Mouse (Mus musculus) MEL (cell line): ENCODE measurements at regions not wholly inside any gene's neighbourhood (a gene's known extent, or its start where the extent isn't known, plus 50 kb on each side); places are given as distances from the start of the nearest gene placed in this dataset.

Experiments used
- DNase-seq: peaks from one replicate; pipeline ENCODE4 v3.0.0; 2011; ENCODE audit warnings: low read depth, low spot score
- H3K27ac ChIP-seq: 2 replicates; pipeline ENCODE4 v1.5.1; 2012; ENCODE audit warnings: low read depth, mild to moderate bottlenecking, control low read depth, low read length, moderate library complexity; ENCODE audit not compliant: control insufficient read depth
- H3K27me3 ChIP-seq, 2 experiments: fragments of 150-350 bp in 1 of 2; sonication (generic) in 1 of 2; 2 replicates each; pipeline ENCODE4 v1.6.1; 2012; ENCODE audit warnings: low read length in 2 of 2, mild to moderate bottlenecking in 2 of 2, improper control_type of control experiment in 1 of 2, moderate library complexity in 1 of 2; ENCODE audit not compliant: insufficient read depth in 2 of 2, control insufficient read depth in 1 of 2
- H3K36me3 ChIP-seq, 2 experiments: 2 replicates each; pipeline ENCODE4 v1.6.1; 2012 to 2014; ENCODE audit warnings: low read length in 2 of 2, improper control_type of control experiment in 1 of 2, inconsistent platforms in 1 of 2, mild to moderate bottlenecking in 1 of 2; ENCODE audit not compliant: insufficient read depth in 2 of 2, control insufficient read depth in 1 of 2
- H3K4me1 ChIP-seq, 2 experiments: fragments of 150-350 bp in 1 of 2; sonication (generic) in 1 of 2; 2 replicates each; pipeline ENCODE4 v1.6.1; 2012; ENCODE audit warnings: low read length in 2 of 2, improper control_type of control experiment in 1 of 2, mild to moderate bottlenecking in 1 of 2; ENCODE audit not compliant: insufficient read depth in 2 of 2, control insufficient read depth in 1 of 2
- H3K4me3 ChIP-seq, 2 experiments: fragments of 150-350 bp in 1 of 2; sonication (generic) in 1 of 2; 2 replicates each; pipeline ENCODE4 v1.5.1; 2012; ENCODE audit warnings: low read depth in 2 of 2, low read length in 2 of 2, mild to moderate bottlenecking in 2 of 2, moderate library complexity in 2 of 2, control low read depth in 1 of 2, improper control_type of control experiment in 1 of 2; ENCODE audit not compliant: control insufficient read depth in 1 of 2, insufficient read depth in 1 of 2
- H3K79me2 ChIP-seq: 2 replicates; pipeline ENCODE4 v1.6.1; 2012; ENCODE audit warnings: mild to moderate bottlenecking, low read length, moderate library complexity; ENCODE audit not compliant: control insufficient read depth, poor library complexity, insufficient read depth
- H3K9ac ChIP-seq: 2 replicates; pipeline ENCODE4 v1.6.1; 2012; ENCODE audit warnings: low read depth, mild to moderate bottlenecking, control low read depth, low read length, moderate library complexity; ENCODE audit not compliant: control insufficient read depth, poor library complexity, severe bottlenecking
- H3K9me3 ChIP-seq: fragments of 150-350 bp; sonication (generic); replicated peaks from 2 replicates; pipeline ENCODE4 v1.6.1; 2012; ENCODE audit warnings: mild to moderate bottlenecking, low read length, improper control_type of control experiment, moderate library complexity; ENCODE audit not compliant: insufficient read depth
- BHLHE40 ChIP-seq: IDR thresholded peaks from 2 replicates; pipeline ENCODE4 v1.6.1; 2012; ENCODE audit warnings: low read depth, mild to moderate bottlenecking, inconsistent platforms, low read length, improper control_type of control experiment, borderline replicate concordance
- CTCF ChIP-seq, 3 experiments: IDR thresholded peaks in 2 of 3; conservative IDR thresholded peaks in 1 of 3; 2 replicates each; pipeline ENCODE4 v1.5.1; 2011 to 2012; ENCODE audit warnings: low read length in 3 of 3, low read depth in 2 of 3, mild to moderate bottlenecking in 2 of 3, improper control_type of control experiment in 1 of 3, inconsistent platforms in 1 of 3, mixed read lengths in 1 of 3, moderate library complexity in 1 of 3; ENCODE audit not compliant: control insufficient read depth in 1 of 3, insufficient read depth in 1 of 3, poor library complexity in 1 of 3, severe bottlenecking in 1 of 3
- E2F4 ChIP-seq: IDR thresholded peaks from 2 replicates; pipeline ENCODE4 v1.6.1; 2011; ENCODE audit warnings: low read depth, low read length, improper control_type of control experiment, borderline replicate concordance
- ELF1 ChIP-seq: IDR thresholded peaks from 2 replicates; pipeline ENCODE4 v1.6.1; 2014; ENCODE audit warnings: low read depth, mild to moderate bottlenecking, inconsistent platforms, low read length, improper control_type of control experiment, moderate library complexity
- GATA1 ChIP-seq: IDR thresholded peaks from 2 replicates; pipeline ENCODE4 v1.6.1; 2011; ENCODE audit warnings: low read depth, low read length, improper control_type of control experiment
- HCFC1 ChIP-seq: IDR thresholded peaks from 2 replicates; pipeline ENCODE4 v1.6.1; 2012; ENCODE audit warnings: low read depth, mild to moderate bottlenecking, inconsistent platforms, low read length, improper control_type of control experiment, moderate library complexity
- JUND ChIP-seq: IDR thresholded peaks from 2 replicates; pipeline ENCODE4 v1.6.1; 2011; ENCODE audit warnings: low read depth, mild to moderate bottlenecking, improper control_type of control experiment, low read length
- KAT2A ChIP-seq: conservative IDR thresholded peaks from 2 replicates; pipeline ENCODE4 v1.6.1; 2012; ENCODE audit warnings: low read depth, low read length, improper control_type of control experiment, inconsistent platforms
- MAFK ChIP-seq: IDR thresholded peaks from 2 replicates; pipeline ENCODE4 v1.6.1; 2011; ENCODE audit warnings: low read depth, mild to moderate bottlenecking, low read length, improper control_type of control experiment, borderline replicate concordance
- MAX ChIP-seq: IDR thresholded peaks from 2 replicates; pipeline ENCODE4 v1.6.1; 2011; ENCODE audit warnings: low read length, improper control_type of control experiment
- MAZ ChIP-seq: IDR thresholded peaks from 2 replicates; pipeline ENCODE4 v1.6.1; 2012; ENCODE audit warnings: low read depth, mild to moderate bottlenecking, inconsistent platforms, low read length, improper control_type of control experiment
- MEF2A ChIP-seq: IDR thresholded peaks from 2 replicates; pipeline ENCODE4 v1.6.1; 2014; ENCODE audit warnings: low read depth, mild to moderate bottlenecking, inconsistent platforms, low read length, improper control_type of control experiment; ENCODE audit not compliant: poor library complexity, insufficient replicate concordance, severe bottlenecking; ENCODE audit errors: extremely low read depth
- MYB ChIP-seq: IDR thresholded peaks from 2 replicates; pipeline ENCODE4 v1.6.1; 2011; ENCODE audit warnings: mild to moderate bottlenecking, low read depth, low read length, improper control_type of control experiment
- MYC ChIP-seq: IDR thresholded peaks from 2 replicates; pipeline ENCODE4 v1.6.1; 2011; ENCODE audit warnings: low read depth, mild to moderate bottlenecking, low read length, improper control_type of control experiment, moderate library complexity
- NELFE ChIP-seq: IDR thresholded peaks from 2 replicates; pipeline ENCODE4 v1.6.1; 2011; ENCODE audit warnings: low read depth, low read length, improper control_type of control experiment
- POLR2A ChIP-seq, 2 experiments: IDR thresholded peaks; 2 replicates each; pipeline ENCODE4 v1.6.1; 2011 to 2012; ENCODE audit warnings: low read length in 2 of 2, mild to moderate bottlenecking in 2 of 2, control low read depth in 1 of 2, improper control_type of control experiment in 1 of 2, low read depth in 1 of 2, moderate library complexity in 1 of 2; ENCODE audit not compliant: control insufficient read depth in 1 of 2, insufficient read depth in 1 of 2, poor library complexity in 1 of 2
- POLR2AphosphoS2 ChIP-seq: IDR thresholded peaks from 2 replicates; pipeline ENCODE4 v1.6.1; 2011; ENCODE audit warnings: low read length, improper control_type of control experiment
- POLR2AphosphoS5 ChIP-seq: IDR thresholded peaks from 2 replicates; pipeline ENCODE4 v1.6.1; 2012; ENCODE audit warnings: low read depth, borderline replicate concordance, mild to moderate bottlenecking, inconsistent platforms, low read length, moderate library complexity, mixed read lengths
- RAD21 ChIP-seq: IDR thresholded peaks from 2 replicates; pipeline ENCODE4 v1.6.1; 2011; ENCODE audit warnings: mild to moderate bottlenecking, low read depth, low read length, improper control_type of control experiment
- SMC3 ChIP-seq: IDR thresholded peaks from 2 replicates; pipeline ENCODE4 v1.6.1; 2011; ENCODE audit warnings: low read depth, low read length, improper control_type of control experiment
- TBP ChIP-seq: IDR thresholded peaks from 2 replicates; pipeline ENCODE4 v1.8.0; 2011; ENCODE audit warnings: low read depth, low read length, improper control_type of control experiment
- TCF12 ChIP-seq: IDR thresholded peaks from 2 replicates; pipeline ENCODE4 v1.6.1; 2014; ENCODE audit warnings: low read depth, mild to moderate bottlenecking, inconsistent platforms, low read length, improper control_type of control experiment, moderate library complexity
- USF1 ChIP-seq: IDR thresholded peaks from 2 replicates; pipeline ENCODE4 v1.6.1; 2014; ENCODE audit warnings: low read depth, mild to moderate bottlenecking, inconsistent platforms, low read length, improper control_type of control experiment, moderate library complexity
- USF2 ChIP-seq, 2 experiments: IDR thresholded peaks; 2 replicates each; pipeline ENCODE4 v1.6.1; 2011 to 2012; ENCODE audit warnings: improper control_type of control experiment in 2 of 2, low read length in 2 of 2, borderline replicate concordance in 1 of 2, inconsistent platforms in 1 of 2, low read depth in 1 of 2, mild to moderate bottlenecking in 1 of 2; ENCODE audit not compliant: insufficient read depth in 1 of 2
- ZC3H11A ChIP-seq: IDR thresholded peaks from 2 replicates; pipeline ENCODE4 v1.6.1; 2012; ENCODE audit warnings: low read depth, mild to moderate bottlenecking, inconsistent platforms, low read length, improper control_type of control experiment
- ZKSCAN1 ChIP-seq: IDR thresholded peaks from 2 replicates; pipeline ENCODE4 v1.6.1; 2012; ENCODE audit warnings: low read depth, mild to moderate bottlenecking, inconsistent platforms, low read length, improper control_type of control experiment, moderate library complexity
- ZMIZ1 ChIP-seq: IDR thresholded peaks from 2 replicates; pipeline ENCODE4 v1.6.1; 2012; ENCODE audit warnings: low read depth, mild to moderate bottlenecking, inconsistent platforms, low read length, improper control_type of control experiment, moderate library complexity
- ZNF384 ChIP-seq: IDR thresholded peaks from 2 replicates; pipeline ENCODE4 v1.6.1; 2012; ENCODE audit warnings: low read depth, mild to moderate bottlenecking, inconsistent platforms, low read length, improper control_type of control experiment

DNA sequence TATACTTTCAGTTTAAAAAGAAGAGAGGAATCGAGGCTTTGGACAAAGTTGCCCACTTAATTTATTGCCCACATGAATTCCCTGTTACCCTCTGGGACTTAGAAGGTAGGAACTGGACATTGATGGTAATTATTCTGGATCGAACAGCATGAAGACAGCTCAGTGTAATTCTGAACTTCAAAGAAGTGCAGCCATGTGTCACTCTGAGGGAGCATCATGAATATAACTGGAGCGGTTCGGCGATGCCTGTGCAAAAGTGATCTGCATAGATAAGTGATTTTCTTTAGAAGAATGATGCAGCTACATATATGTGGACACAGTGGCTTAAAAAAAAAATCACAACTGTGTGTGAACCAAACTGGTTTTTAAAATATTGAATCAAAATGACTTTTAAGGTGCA is 449.5 kb downstream of the Rapgef2 start:
- H3K9me3 ChIP-seq: no peaks in the 10 kb centered on the region
- no peak overlapping the region for H3K4me3 ChIP-seq
- H3K36me3 ChIP-seq: no peaks in the 10 kb centered on the region
- H3K4me1 ChIP-seq: no peaks in the 10 kb centered on the region
- H3K79me2 ChIP-seq: no peaks in the 10 kb centered on the region
- no peak overlapping the region for H3K27ac ChIP-seq
- no peaks in the 10 kb centered on the region for H3K27me3 ChIP-seq
- no peak overlapping the region for H3K9ac ChIP-seq
- TF ChIP-seq MAFK: no peak
- TF ChIP-seq NELFE: no peak
- no peak for TF ChIP-seq ZNF384
- TF ChIP-seq JUND: no peak
- TF ChIP-seq TBP: no peak
- no peak for TF ChIP-seq USF2 (IDR thresholded peaks at IDR 0.05; ENCODE audit: borderline replicate concordance in 1 of 2, insufficient read depth in 1 of 2, low read depth in 1 of 2, low read length in 2 of 2)
- no peak for TF ChIP-seq CTCF (IDR thresholded peaks at IDR 0.05 in 2 of 3, conservative IDR thresholded peaks at IDR 0.05 in 1 of 3; ENCODE audit: control insufficient read depth in 1 of 3, insufficient read depth in 1 of 3, low read depth in 2 of 3, low read length in 3 of 3, poor library complexity in 1 of 3, severe bottlenecking in 1 of 3)
- no peak for TF ChIP-seq MAX
- no peak for TF ChIP-seq SMC3
- TF ChIP-seq E2F4: no peak
- no peak for TF ChIP-seq RAD21
- TF ChIP-seq ZKSCAN1: no peak
- TF ChIP-seq GATA1: no peak
- no peak for TF ChIP-seq BHLHE40
- no peak for TF ChIP-seq POLR2AphosphoS2
- TF ChIP-seq TCF12: no peak
- no peak for TF ChIP-seq MEF2A
- DNase-seq: no peak

GRCm38 (mm10) chr3:78825505-78825904 is 460.8 kb downstream of the Rapgef2 start:
- H3K9ac ChIP-seq: no peak overlapping the region
- no peaks in the 10 kb centered on the region for H3K79me2 ChIP-seq
- H3K36me3 ChIP-seq: no peaks in the 10 kb centered on the region
- H3K9me3 ChIP-seq: no peaks in the 10 kb centered on the region
- no peaks in the 10 kb centered on the region; a peak in 1 of 4 replicates for H3K4me1 ChIP-seq
- no peaks in the 10 kb centered on the region; a peak in 1 of 4 replicates for H3K27me3 ChIP-seq
- no peak for TF ChIP-seq MYB
- no peak for TF ChIP-seq GATA1
- TF ChIP-seq E2F4: no peak
- no peak for TF ChIP-seq KAT2A
- no peak for TF ChIP-seq MEF2A
- TF ChIP-seq SMC3: no peak
- no peak for TF ChIP-seq MAZ
- TF ChIP-seq ZMIZ1: no peak
- no peak for TF ChIP-seq POLR2AphosphoS5
- TF ChIP-seq ZC3H11A: no peak
- TF ChIP-seq POLR2A (IDR thresholded peaks at IDR 0.05; ENCODE audit: control insufficient read depth in 1 of 2, insufficient read depth in 1 of 2, low read depth in 1 of 2, low read length in 2 of 2, poor library complexity in 1 of 2): no peak
- no peak for TF ChIP-seq BHLHE40
- TF ChIP-seq RAD21: no peak
- no peak for TF ChIP-seq MYC
- TF ChIP-seq ELF1: no peak
- no peak for TF ChIP-seq CTCF (IDR thresholded peaks at IDR 0.05 in 2 of 3, conservative IDR thresholded peaks at IDR 0.05 in 1 of 3; ENCODE audit: control insufficient read depth in 1 of 3, insufficient read depth in 1 of 3, low read depth in 2 of 3, low read length in 3 of 3, poor library complexity in 1 of 3, severe bottlenecking in 1 of 3)
- TF ChIP-seq HCFC1: no peak
- TF ChIP-seq USF1: no peak
- H3K4me3 ChIP-seq: no peak overlapping the region
- no peak overlapping the region for H3K27ac ChIP-seq
- peak; percentile 18 for DNase-seq
